Mouse (Mus musculus) forebrain, embryonic 10.5 days (tissue): ENCODE measurements around the gene Ripk4. TPM values are rescaled to one million over a fixed set of nuclear protein-coding genes. Genes with fewer than 3 reads are reported as not detected.

Experiments used
- DNase-seq: peaks from one replicate; pipeline ENCODE4 v3.0.0-alpha.2; 2017; ENCODE audit warnings: low spot score; ENCODE audit errors: extremely low spot score
- H3K27ac ChIP-seq: fragments of 300-500 bp; sonication (generic); 2 replicates; pipeline ENCODE4 v1.5.1; 2016; ENCODE audit warnings: mild to moderate bottlenecking
- H3K27me3 ChIP-seq: fragments of 300-500 bp; sonication (generic); 2 replicates; pipeline ENCODE4 v1.6.1; 2016; ENCODE audit warnings: mild to moderate bottlenecking; ENCODE audit not compliant: poor library complexity, severe bottlenecking
- H3K36me3 ChIP-seq: fragments of 300-500 bp; sonication (generic); replicated peaks from 2 replicates; pipeline ENCODE4 v1.6.1; 2016; ENCODE audit warnings: mild to moderate bottlenecking, moderate library complexity
- H3K4me1 ChIP-seq: fragments of 300-500 bp; sonication (generic); 2 replicates; pipeline ENCODE4 v1.6.1; 2016
- H3K4me3 ChIP-seq: fragments of 300-500 bp; sonication (generic); 2 replicates; pipeline ENCODE4 v1.5.1; 2016; ENCODE audit warnings: mild to moderate bottlenecking, moderate library complexity
- H3K9me3 ChIP-seq: fragments of 300-500 bp; sonication (generic); 2 replicates; pipeline ENCODE4 v1.6.1; 2016; ENCODE audit warnings: mild to moderate bottlenecking, moderate library complexity
- WGBS: fragments of 180-500 bp; shearing (Covaris S2); methylation state at CpG from one replicate; pipeline ENCODE4 v1.1.7; 2016; 5-methylcytosine and 5-hydroxymethylcytosine counted together
- polyA plus RNA-seq: library from polyadenylated mRNA; unstranded; fragments of >200 nt; fragmentation: Nextera tagmentation; extraction: Ambion mirVana; gene quantifications from 2 replicates; pipeline ENCODE4 v1.2.1, GENCODE M21; 2016

Gene Ripk4
- polyA plus RNA-seq, 1 experiment from 2014 or later: 3.6 TPM

DNA sequence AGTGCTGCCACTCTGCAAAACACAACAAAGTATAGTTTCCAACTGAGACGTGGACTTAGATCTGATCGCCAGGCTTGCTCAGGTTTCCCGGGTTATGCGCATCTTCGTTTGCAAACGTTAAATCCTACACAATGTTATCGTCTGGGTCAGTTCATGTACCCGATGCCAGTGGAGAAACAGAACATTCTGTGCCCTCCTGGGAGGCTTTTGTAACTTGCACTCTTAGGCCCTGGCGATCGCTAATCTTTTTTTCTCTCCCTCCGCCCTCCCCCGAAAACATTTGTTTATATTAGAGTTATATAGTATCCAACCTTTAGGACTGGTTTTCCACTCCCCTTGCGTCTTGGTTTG lies 378 bp upstream of the Ripk4 start:
- Histone ChIP-seq H3K27me3 (peaks cover 76% of the 10 kb centered on the region), H3K9me3 (no peaks in the 10 kb centered on the region), H3K27ac (no peak overlapping the region), H3K4me3 (peak overlapping the region; percentile 56), H3K4me1 (peaks cover 35% of the 10 kb centered on the region), H3K36me3 (no peaks in the 10 kb centered on the region)
- WGBS: 9% methylated on average over 13 of the region's 13 CpGs
- DNase-seq: no peak

- no peak overlapping the region for H3K4me3 ChIP-seq
- H3K27me3 ChIP-seq: peaks cover 72% of the 10 kb centered on the region
- no peak overlapping the region for H3K27ac ChIP-seq
- no peaks in the 10 kb centered on the region for H3K9me3 ChIP-seq
- H3K4me1 ChIP-seq: peaks cover 35% of the 10 kb centered on the region
- WGBS: 40% methylated on average over 2 of the region's 2 CpGs
- no peak for DNase-seq
- H3K36me3 ChIP-seq: no peaks in the 10 kb centered on the region
These were observed 1.8 kb downstream of the Ripk4 start for GRCm38 (mm10) chr16:97761782-97762181.

- Histone ChIP-seq H3K27me3 (peaks cover 51% of the 10 kb centered on the region), H3K4me1 (peaks cover 35% of the 10 kb centered on the region), H3K36me3 (no peaks in the 10 kb centered on the region), H3K4me3 (no peak overlapping the region), H3K9me3 (no peaks in the 10 kb centered on the region), H3K27ac (no peak overlapping the region)
- DNase-seq: no peak
- 19% methylated on average over 3 of the region's 3 CpGs for WGBS
These were observed 3.9 kb downstream of the Ripk4 start for GRCm38 (mm10) chr16:97759681-97760080.

DNA sequence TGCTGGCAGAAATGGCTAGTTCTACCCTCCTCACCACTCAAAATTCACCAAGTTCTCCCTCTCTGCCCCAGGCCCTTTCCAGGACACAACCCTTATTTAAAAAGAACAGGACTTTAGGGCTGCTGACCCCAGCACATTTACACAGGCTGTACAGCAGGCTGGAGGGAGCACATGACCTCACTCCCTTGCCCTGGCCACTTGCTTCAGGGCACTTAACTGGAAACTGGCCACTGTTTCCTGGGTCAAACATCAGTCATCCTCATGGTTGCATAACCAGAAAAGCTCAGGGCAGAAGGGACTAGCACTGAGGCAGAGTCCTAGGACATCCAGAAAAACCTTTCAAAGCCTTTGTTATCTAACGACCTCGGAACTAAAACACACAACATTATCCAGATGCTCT lies 5.3 kb downstream of the Ripk4 start:
- Histone ChIP-seq H3K9me3 (no peaks in the 10 kb centered on the region), H3K36me3 (no peaks in the 10 kb centered on the region), H3K4me3 (no peak overlapping the region), H3K27me3 (peaks cover 37% of the 10 kb centered on the region), H3K4me1 (peaks cover 27% of the 10 kb centered on the region), H3K27ac (no peak overlapping the region)
- no peak for DNase-seq
- 91% methylated on average over 2 of the region's 2 CpGs for WGBS

DNA sequence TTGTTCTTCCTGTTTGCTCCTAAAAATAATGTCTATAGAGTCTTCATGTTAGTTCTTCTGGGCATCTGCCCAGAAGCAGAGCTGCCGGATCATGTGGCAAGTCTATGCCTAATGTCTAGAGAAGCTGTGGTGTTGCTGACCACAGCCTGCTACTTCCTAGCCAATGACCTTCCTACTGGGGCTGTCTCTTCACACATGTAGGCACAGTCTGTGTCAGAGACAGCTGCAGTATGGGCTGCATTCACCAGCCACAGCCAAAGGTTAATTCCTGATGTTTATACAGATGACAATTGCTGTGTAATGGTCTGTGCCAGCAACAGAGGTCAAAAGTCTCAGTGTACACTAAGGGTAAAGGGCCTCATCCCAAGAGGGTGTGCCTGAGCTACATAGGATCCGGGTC lies 7.1 kb downstream of the Ripk4 start:
- H3K27ac ChIP-seq: no peak overlapping the region
- H3K4me1 ChIP-seq: peaks cover 15% of the 10 kb centered on the region
- H3K9me3 ChIP-seq: no peaks in the 10 kb centered on the region
- WGBS: 83% methylated on average over 2 of the region's 2 CpGs
- no peak for DNase-seq
- peaks cover 19% of the 10 kb centered on the region for H3K27me3 ChIP-seq
- H3K36me3 ChIP-seq: no peaks in the 10 kb centered on the region
- H3K4me3 ChIP-seq: no peak overlapping the region

GRCm38 (mm10) chr16:97752316-97752941 lies 11.2 kb downstream of the Ripk4 start:
- H3K9me3 ChIP-seq: no peaks in the 10 kb centered on the region
- no peak overlapping the region for H3K27ac ChIP-seq
- WGBS: 89% methylated on average over 3 of the region's 3 CpGs
- no peak for DNase-seq
- no peaks in the 10 kb centered on the region for H3K4me1 ChIP-seq
- no peaks in the 10 kb centered on the region for H3K27me3 ChIP-seq
- no peak overlapping the region for H3K4me3 ChIP-seq
- no peaks in the 10 kb centered on the region for H3K36me3 ChIP-seq

DNA sequence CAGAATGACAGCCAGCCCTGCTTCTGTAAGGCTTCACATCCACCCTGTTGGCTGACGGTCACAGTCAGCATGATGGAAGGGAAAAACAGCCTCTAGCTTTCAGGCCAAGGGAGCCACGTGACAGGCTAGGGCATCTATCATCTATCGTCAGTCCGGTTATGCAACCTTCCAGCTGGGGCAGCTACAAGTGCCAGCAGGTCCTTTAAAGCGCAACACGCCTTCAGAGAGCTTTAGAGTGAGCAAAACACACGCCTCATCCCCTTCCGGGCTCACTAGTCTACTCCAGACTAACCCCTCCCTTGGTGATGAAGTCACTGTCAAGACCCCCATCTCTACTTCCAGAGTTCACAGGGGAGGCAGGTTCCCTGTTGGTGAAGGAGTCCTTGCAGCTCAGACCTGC lies 11.7 kb downstream of the Ripk4 start:
- Histone ChIP-seq H3K9me3 (no peaks in the 10 kb centered on the region), H3K27me3 (no peaks in the 10 kb centered on the region), H3K4me1 (no peaks in the 10 kb centered on the region), H3K27ac (no peak overlapping the region), H3K36me3 (no peaks in the 10 kb centered on the region), H3K4me3 (no peak overlapping the region)
- 89% methylated on average over 8 of the region's 8 CpGs for WGBS
- no peak for DNase-seq

GRCm38 (mm10) chr16:97748421-97748820 lies 15.2 kb downstream of the Ripk4 start:
- Histone ChIP-seq H3K27ac (no peak overlapping the region), H3K4me3 (no peak overlapping the region), H3K9me3 (no peaks in the 10 kb centered on the region), H3K4me1 (no peaks in the 10 kb centered on the region), H3K27me3 (no peaks in the 10 kb centered on the region), H3K36me3 (no peaks in the 10 kb centered on the region; the same call in 1 of the 2 replicates)
- no peak for DNase-seq
- 86% methylated on average over 6 of the region's 6 CpGs for WGBS

DNA sequence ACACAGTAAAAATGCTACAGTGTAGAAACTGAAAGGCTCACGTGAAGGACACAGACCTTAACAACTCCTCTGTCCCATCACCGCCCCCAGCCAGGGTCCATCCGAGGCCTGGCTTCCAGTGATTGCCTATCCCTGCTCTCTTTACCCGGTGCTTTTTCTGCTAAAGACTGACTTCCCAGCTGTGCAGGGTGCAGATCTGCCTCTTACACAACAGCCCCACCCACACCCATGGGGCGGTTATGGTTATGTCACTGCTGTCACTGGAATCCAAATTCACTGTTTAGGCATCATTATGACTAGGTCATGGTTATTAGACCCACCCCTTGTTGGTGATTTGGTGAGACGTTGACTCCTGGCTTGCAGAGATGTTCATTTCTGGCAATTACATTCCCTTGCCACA lies 25.6 kb downstream of the Ripk4 start:
- Histone ChIP-seq H3K27me3 (no peaks in the 10 kb centered on the region), H3K9me3 (no peaks in the 10 kb centered on the region), H3K4me3 (no peak overlapping the region), H3K36me3 (0 out of 2 replicates have a peak, but pooled peaks cover 2% of the 10 kb centered on the region), H3K4me1 (no peaks in the 10 kb centered on the region), H3K27ac (no peak overlapping the region)
- WGBS: 85% methylated on average over 6 of the region's 6 CpGs
- no peak for DNase-seq

DNA sequence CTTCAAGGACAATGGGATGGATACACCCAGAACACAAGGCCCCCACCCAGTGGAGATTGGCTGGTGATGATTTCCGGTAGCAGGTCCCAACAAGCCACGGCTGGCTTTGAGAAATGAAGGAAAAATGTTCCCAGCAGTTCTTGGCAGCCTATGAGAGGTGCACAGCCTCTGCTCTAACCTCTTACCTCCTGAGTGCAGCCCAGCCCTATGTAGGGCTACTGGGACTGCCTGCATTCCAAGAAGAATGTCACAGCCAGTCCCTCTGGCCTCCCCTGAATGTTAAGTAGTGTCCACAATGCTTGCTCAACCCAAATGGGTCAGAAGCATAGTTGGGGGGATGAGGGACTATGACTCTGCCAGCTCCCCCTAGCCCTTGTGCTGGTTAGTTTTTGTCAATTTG lies 27.0 kb downstream of the Ripk4 start:
- Histone ChIP-seq H3K36me3 (no peaks in the 10 kb centered on the region), H3K4me3 (no peak overlapping the region), H3K27me3 (no peaks in the 10 kb centered on the region), H3K27ac (no peak overlapping the region), H3K4me1 (no peaks in the 10 kb centered on the region), H3K9me3 (no peaks in the 10 kb centered on the region)
- 96% methylated on average over 2 of the region's 2 CpGs for WGBS
- DNase-seq: no peak

DNA sequence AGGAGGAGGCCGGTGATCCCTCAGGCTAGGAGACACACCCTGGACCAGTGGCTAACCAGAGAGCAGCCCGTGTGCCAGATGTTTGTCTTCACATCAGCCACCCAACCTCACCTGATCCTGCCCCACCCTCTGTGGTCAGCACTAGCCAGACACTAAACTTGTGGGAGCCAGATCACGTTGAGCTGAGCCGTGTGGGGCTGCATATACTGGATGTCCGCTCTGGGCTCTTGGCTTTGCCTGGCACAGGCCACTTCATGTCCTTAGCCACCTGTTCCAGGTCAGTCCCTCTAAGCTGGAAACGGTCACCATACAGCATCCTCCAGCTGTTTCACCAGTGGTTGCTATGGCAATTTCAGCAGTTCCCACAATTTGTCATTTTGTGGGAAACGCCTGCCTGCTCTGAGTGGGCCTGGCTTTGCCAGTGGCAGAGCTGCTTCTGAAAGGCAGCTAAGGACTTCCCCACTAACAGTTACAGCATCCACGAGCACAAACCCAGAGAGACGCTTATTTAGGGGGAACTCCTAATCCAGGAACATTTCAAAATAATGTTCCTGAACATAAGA lies 28.7 kb downstream of the Ripk4 start:
- 81% methylated on average over 9 of the region's 9 CpGs for WGBS
- Histone ChIP-seq H3K36me3 (no peaks in the 10 kb centered on the region), H3K9me3 (no peaks in the 10 kb centered on the region), H3K4me3 (no peak overlapping the region), H3K27ac (no peak overlapping the region), H3K4me1 (no peaks in the 10 kb centered on the region), H3K27me3 (no peaks in the 10 kb centered on the region)
- DNase-seq: no peak

- H3K4me3 ChIP-seq: no peak overlapping the region
- WGBS: 76% methylated on average over 2 of the region's 2 CpGs
- no peaks in the 10 kb centered on the region for H3K36me3 ChIP-seq
- no peak overlapping the region for H3K27ac ChIP-seq
- no peaks in the 10 kb centered on the region for H3K9me3 ChIP-seq
- no peak for DNase-seq
- H3K27me3 ChIP-seq: no peaks in the 10 kb centered on the region
- no peaks in the 10 kb centered on the region for H3K4me1 ChIP-seq
These were observed 30.0 kb downstream of the Ripk4 start for GRCm38 (mm10) chr16:97733599-97733998.

DNA sequence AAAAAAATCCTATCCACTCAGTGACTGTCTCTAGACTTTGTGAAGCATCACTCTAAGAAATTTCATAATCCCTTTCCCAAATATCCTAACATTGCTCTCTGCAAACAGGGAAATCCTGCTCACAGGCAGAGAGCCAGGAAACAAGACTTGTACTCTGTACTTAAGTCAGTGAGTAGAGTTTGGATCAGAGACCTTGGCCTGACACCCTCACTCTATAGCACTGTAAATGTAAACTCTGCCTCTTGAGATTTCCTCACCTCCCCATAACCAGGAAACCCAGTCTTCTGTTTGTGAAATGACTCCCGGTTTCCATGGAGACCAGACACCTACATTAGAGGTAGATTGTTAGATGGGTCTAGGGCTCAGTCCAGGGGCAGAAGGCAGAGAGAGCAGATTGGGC lies 33.3 kb downstream of the Ripk4 start:
- H3K27me3 ChIP-seq: no peaks in the 10 kb centered on the region
- no peak for DNase-seq
- no peaks in the 10 kb centered on the region for H3K4me1 ChIP-seq
- WGBS: 94% methylated on average over 1 of the region's 1 CpGs
- H3K9me3 ChIP-seq: no peaks in the 10 kb centered on the region
- H3K36me3 ChIP-seq: no peaks in the 10 kb centered on the region
- no peak overlapping the region for H3K4me3 ChIP-seq
- H3K27ac ChIP-seq: no peak overlapping the region

DNA sequence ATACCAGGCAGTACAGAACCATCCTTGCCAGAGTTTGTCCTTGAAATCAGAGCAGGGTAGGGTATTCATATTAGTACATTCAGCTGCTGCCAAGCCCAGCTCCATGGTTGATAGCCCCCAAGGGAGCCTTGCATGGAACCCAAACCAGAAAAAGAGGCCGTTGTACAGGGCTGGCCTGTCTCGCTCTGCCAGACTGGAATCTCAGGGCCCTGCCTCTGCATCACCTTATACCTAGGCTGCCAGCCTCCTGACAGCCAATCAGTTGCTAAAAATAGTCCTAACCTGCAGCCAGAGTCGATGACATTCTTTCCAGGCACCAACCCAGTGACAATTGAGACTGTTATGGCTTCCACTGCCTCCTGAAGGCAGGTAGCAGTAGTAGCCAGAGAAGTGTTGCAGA lies 37.2 kb downstream of the Ripk4 start:
- no peaks in the 10 kb centered on the region for H3K4me1 ChIP-seq
- no peaks in the 10 kb centered on the region for H3K27me3 ChIP-seq
- no peaks in the 10 kb centered on the region for H3K9me3 ChIP-seq
- no peak for DNase-seq
- H3K27ac ChIP-seq: no peak overlapping the region
- H3K4me3 ChIP-seq: no peak overlapping the region
- 75% methylated on average over 3 of the region's 3 CpGs for WGBS
- no peaks in the 10 kb centered on the region for H3K36me3 ChIP-seq
